Mouse (Mus musculus): ENCODE results near the gene Itgb7. TPM values are rescaled to one million over a fixed set of nuclear protein-coding genes. Genes with fewer than 3 reads are reported as not detected.

Gene Itgb7
- total and polyA plus RNA-seq, 3 experiments: 7.4 to 15.2 TPM; not detected in 1

DNA sequence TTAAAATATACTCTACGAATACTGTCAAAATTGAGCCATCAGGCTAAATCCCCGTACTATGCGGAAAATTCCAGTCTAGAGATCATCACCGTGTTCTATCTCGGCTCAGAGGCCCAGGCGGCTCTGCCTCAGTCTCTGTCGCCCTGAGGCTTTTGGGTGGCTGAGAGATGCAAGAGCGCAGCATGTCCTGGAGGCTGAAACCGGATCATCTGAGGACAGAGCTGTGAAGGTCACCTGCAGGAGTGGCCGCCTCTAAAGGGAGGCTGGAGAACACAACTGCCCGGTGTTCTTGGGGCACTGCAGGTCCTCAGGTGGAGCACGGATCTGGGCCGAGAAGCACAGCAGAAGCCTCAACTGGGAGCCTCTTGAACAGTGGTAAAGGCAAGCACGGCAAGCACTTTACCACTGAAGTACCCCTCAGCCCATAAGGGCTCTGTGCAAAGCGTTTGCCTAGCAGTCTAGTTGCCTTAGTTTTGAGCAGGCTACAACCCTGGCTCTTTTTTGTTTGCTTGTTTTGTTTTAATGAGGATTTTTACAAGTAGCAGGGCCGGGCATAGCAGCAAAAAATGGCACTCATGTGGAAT, 55.9 kb downstream of the Itgb7 start:
- DNase-seq (ENCODE audit: low read depth, low spot score): no peak

DNA sequence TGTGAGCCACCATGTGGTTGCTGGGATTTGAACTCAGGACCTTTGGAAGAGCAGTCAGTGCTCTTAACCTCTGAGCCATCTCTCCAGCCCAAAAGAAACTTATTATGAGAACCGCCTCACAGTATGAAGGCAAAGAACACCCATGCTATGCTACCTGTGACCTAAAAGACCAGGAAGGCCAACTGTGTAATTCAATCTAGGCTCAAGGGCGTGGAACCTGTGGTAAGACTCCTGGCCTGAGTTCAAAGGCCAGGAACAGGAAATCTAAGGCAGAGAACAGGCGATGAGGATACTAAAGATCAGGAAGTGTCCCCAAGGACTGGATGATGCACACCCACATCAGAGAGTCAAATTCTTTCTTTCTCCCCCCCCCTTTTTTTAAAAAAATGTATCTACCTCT, 58.2 kb downstream of the Itgb7 start:
- Histone ChIP-seq H3K36me3 (ENCODE audit: control insufficient read depth in 1 of 2, insufficient read depth in 2 of 2, low read length in 2 of 2) (peaks cover 0 to 8% of the 10 kb centered on the region in 2 experiments; a peak in 2 of 4 replicates), H3K9ac (ENCODE audit: control insufficient read depth, low read depth, low read length, poor library complexity, severe bottlenecking) (no peak overlapping the region), H3K4me1 (ENCODE audit: control insufficient read depth in 1 of 2, insufficient read depth in 2 of 2, low read length in 2 of 2) (peaks cover 4 to 17% of the 10 kb centered on the region in 2 experiments; a peak in 3 of 4 replicates), H3K27ac (ENCODE audit: control insufficient read depth, low read depth, low read length) (no peak overlapping the region), H3K4me3 (ENCODE audit: control insufficient read depth in 1 of 2, insufficient read depth in 1 of 2, low read depth in 2 of 2, low read length in 2 of 2) (no peak overlapping the region), H3K9me3 (replicated peaks; ENCODE audit: insufficient read depth, low read length) (no peaks in the 10 kb centered on the region), H3K79me2 (ENCODE audit: control insufficient read depth, insufficient read depth, low read length, poor library complexity) (no peaks in the 10 kb centered on the region), H3K27me3 (ENCODE audit: control insufficient read depth in 1 of 2, insufficient read depth in 2 of 2, low read length in 2 of 2) (no peaks in the 10 kb centered on the region)
- no peak for TF ChIP-seq MAZ (IDR thresholded peaks at IDR 0.05; ENCODE audit: low read depth, low read length)
- TF ChIP-seq USF1 (IDR thresholded peaks at IDR 0.05; ENCODE audit: low read depth, low read length): no peak
- TF ChIP-seq SMC3 (IDR thresholded peaks at IDR 0.05; ENCODE audit: low read depth, low read length): no peak
- TF ChIP-seq CHD1 (IDR thresholded peaks at IDR 0.05; ENCODE audit: low read depth, low read length): no peak
- no peak for TF ChIP-seq RCOR1 (IDR thresholded peaks at IDR 0.05; ENCODE audit: low read depth, low read length)
- no peak for TF ChIP-seq TBP (IDR thresholded peaks at IDR 0.05; ENCODE audit: low read depth, low read length)
- TF ChIP-seq POLR2A (IDR thresholded peaks at IDR 0.05; ENCODE audit: control insufficient read depth in 1 of 2, insufficient read depth in 1 of 2, low read depth in 1 of 2, low read length in 2 of 2, poor library complexity in 1 of 2): no peak
- no peak for TF ChIP-seq EP300 (IDR thresholded peaks at IDR 0.05; ENCODE audit: low read depth in 1 of 2, low read length in 2 of 2)
- TF ChIP-seq POLR2AphosphoS5 (IDR thresholded peaks at IDR 0.05; ENCODE audit: borderline replicate concordance, low read depth, low read length): no peak
- TF ChIP-seq MYC (IDR thresholded peaks at IDR 0.05; ENCODE audit: low read depth, low read length): no peak
- no peak for TF ChIP-seq GABPA (IDR thresholded peaks at IDR 0.05; ENCODE audit: low read depth, low read length)
- TF ChIP-seq UBTF (IDR thresholded peaks at IDR 0.05; ENCODE audit: borderline replicate concordance, insufficient read depth, low read depth, low read length): no peak
- TF ChIP-seq ZKSCAN1 (IDR thresholded peaks at IDR 0.05; ENCODE audit: low read depth, low read length): no peak
- no peak for DNase-seq (ENCODE audit: low read depth, low spot score)

More for the DNA sequence above, 55.9 kb downstream of the Itgb7 start:
- Histone ChIP-seq H3K27ac (ENCODE audit: control insufficient read depth, low read depth, low read length) (no peak overlapping the region), H3K27me3 (ENCODE audit: control insufficient read depth in 1 of 2, insufficient read depth in 2 of 2, low read length in 2 of 2) (no peaks in the 10 kb centered on the region), H3K9me3 (replicated peaks; ENCODE audit: insufficient read depth, low read length) (no peaks in the 10 kb centered on the region), H3K79me2 (ENCODE audit: control insufficient read depth, insufficient read depth, low read length, poor library complexity) (no peaks in the 10 kb centered on the region), H3K4me3 (ENCODE audit: control insufficient read depth in 1 of 2, insufficient read depth in 1 of 2, low read depth in 2 of 2, low read length in 2 of 2) (no peak overlapping the region), H3K9ac (ENCODE audit: control insufficient read depth, low read depth, low read length, poor library complexity, severe bottlenecking) (no peak overlapping the region), H3K36me3 (ENCODE audit: control insufficient read depth in 1 of 2, insufficient read depth in 2 of 2, low read length in 2 of 2) (peaks cover 0 to 8% of the 10 kb centered on the region in 2 experiments; a peak in 2 of 4 replicates), H3K4me1 (ENCODE audit: control insufficient read depth in 1 of 2, insufficient read depth in 2 of 2, low read length in 2 of 2) (peaks cover 4 to 17% of the 10 kb centered on the region in 2 experiments; a peak in 3 of 4 replicates)
- TF ChIP-seq MAX (IDR thresholded peaks at IDR 0.05; ENCODE audit: low read length) (no peak), MAZ (IDR thresholded peaks at IDR 0.05; ENCODE audit: low read depth, low read length) (no peak), GABPA (IDR thresholded peaks at IDR 0.05; ENCODE audit: low read depth, low read length) (no peak), ELF1 (IDR thresholded peaks at IDR 0.05; ENCODE audit: low read depth, low read length) (no peak), CHD1 (IDR thresholded peaks at IDR 0.05; ENCODE audit: low read depth, low read length) (no peak), E2F4 (IDR thresholded peaks at IDR 0.05; ENCODE audit: borderline replicate concordance, low read depth, low read length) (no peak), SIN3A (IDR thresholded peaks at IDR 0.05; ENCODE audit: low read length) (no peak), ZNF384 (IDR thresholded peaks at IDR 0.05; ENCODE audit: low read depth, low read length) (no peak), MEF2A (IDR thresholded peaks at IDR 0.05; ENCODE audit: extremely low read depth, insufficient replicate concordance, low read depth, low read length, poor library complexity, severe bottlenecking) (no peak), HCFC1 (IDR thresholded peaks at IDR 0.05; ENCODE audit: low read depth, low read length) (no peak), NELFE (IDR thresholded peaks at IDR 0.05; ENCODE audit: low read depth, low read length) (no peak), GATA1 (IDR thresholded peaks at IDR 0.05; ENCODE audit: low read depth, low read length) (no peak), TAL1 (IDR thresholded peaks at IDR 0.05; ENCODE audit: low read length) (no peak), UBTF (IDR thresholded peaks at IDR 0.05; ENCODE audit: borderline replicate concordance, insufficient read depth, low read depth, low read length) (no peak), NRF1 (IDR thresholded peaks at IDR 0.05; ENCODE audit: insufficient read depth, low read depth, low read length, poor library complexity, severe bottlenecking) (no peak), RAD21 (IDR thresholded peaks at IDR 0.05; ENCODE audit: low read depth, low read length) (no peak), SMC3 (IDR thresholded peaks at IDR 0.05; ENCODE audit: low read depth, low read length) (no peak)

Data from MEL (cell line).